Mouse (Mus musculus) liver, postnatal 0 days (tissue): ENCODE results near the gene Dlk2. TPM values are rescaled to one million over a fixed set of nuclear protein-coding genes. Genes with fewer than 3 reads are reported as not detected.

Experiments used
- ATAC-seq: fragments of 200-750 bp; cut with Nextera tagmentation; 2 replicates; pipeline ENCODE4 v1.8.0; 2017; ENCODE audit warnings: mild to moderate bottlenecking, moderate library complexity
- DNase-seq: peaks from one replicate; pipeline ENCODE4 v3.0.0-alpha.2; 2016
- H3K27ac ChIP-seq: fragments of 300-500 bp; sonication (generic); 2 replicates; pipeline ENCODE4 v1.5.1; 2014; ENCODE audit warnings: antibody characterized with exemption, moderate library complexity, mild to moderate bottlenecking, low read depth
- H3K27me3 ChIP-seq: fragments of 300-500 bp; sonication (generic); 2 replicates; pipeline ENCODE4 v1.6.1; 2014; ENCODE audit warnings: low read length, control low read depth, mixed read lengths; ENCODE audit not compliant: insufficient read depth
- H3K36me3 ChIP-seq: fragments of 300-500 bp; sonication (generic); replicated peaks from 2 replicates; pipeline ENCODE4 v1.6.1; 2014; ENCODE audit warnings: mild to moderate bottlenecking, control low read depth, low read length, moderate library complexity, mixed read lengths; ENCODE audit not compliant: insufficient read depth
- H3K4me1 ChIP-seq: fragments of 300-500 bp; sonication (generic); 2 replicates; pipeline ENCODE4 v1.6.1; 2014; ENCODE audit warnings: antibody characterized with exemption, mild to moderate bottlenecking, control low read depth; ENCODE audit not compliant: insufficient read depth
- H3K4me2 ChIP-seq: fragments of 300-500 bp; sonication (generic); 2 replicates; pipeline ENCODE4 v1.6.1; 2014; ENCODE audit warnings: low read depth, mild to moderate bottlenecking, low read length, moderate library complexity, mixed read lengths
- H3K4me3 ChIP-seq: fragments of 300-500 bp; sonication (generic); 2 replicates; pipeline ENCODE4 v1.5.1; 2014; ENCODE audit warnings: low read depth, low read length
- H3K9ac ChIP-seq: fragments of 300-500 bp; sonication (generic); replicated peaks from 2 replicates; pipeline ENCODE4 v1.6.1; 2014; ENCODE audit warnings: mild to moderate bottlenecking, moderate library complexity
- H3K9me3 ChIP-seq: fragments of 300-500 bp; sonication (generic); 2 replicates; pipeline ENCODE4 v1.6.1; 2016; ENCODE audit warnings: mild to moderate bottlenecking, control low read depth, low read length, mixed read lengths
- CTCF ChIP-seq: sonication (generic); IDR thresholded peaks from 2 replicates; pipeline ENCODE4 v1.5.1; 2016; ENCODE audit warnings: antibody characterized with exemption, low read depth
- EP300 ChIP-seq: IDR thresholded peaks from 2 replicates; pipeline ENCODE4 v1.6.1; 2016; ENCODE audit warnings: antibody characterized with exemption, low read depth, mild to moderate bottlenecking
- WGBS: fragments of 180-500 bp; shearing (Covaris S2); extraction: QIAGEN DNeasy Blood & Tissue Kit; methylation state at CpG from one replicate; pipeline ENCODE4 v1.1.7; 2014; ENCODE audit not compliant: insufficient replicate concordance; 5-methylcytosine and 5-hydroxymethylcytosine counted together
- polyA plus RNA-seq: library from polyadenylated mRNA; unstranded; fragments of >200 nt; fragmentation: Nextera tagmentation; extraction: Ambion mirVana; gene quantifications from 2 replicates; pipeline ENCODE4 v1.2.1, GENCODE M21; 2015

Gene Dlk2
- polyA plus RNA-seq, 1 experiment from 2014 or later, result not detected

GRCm38 (mm10) chr17:46327413-46327905 is 30.2 kb downstream of the Dlk2 start:
- Histone ChIP-seq H3K27ac (peak overlapping the region; percentile 81), H3K36me3 (no peaks in the 10 kb centered on the region), H3K27me3 (no peaks in the 10 kb centered on the region), H3K9me3 (no peaks in the 10 kb centered on the region), H3K4me1 (peaks cover 23% of the 10 kb centered on the region), H3K9ac (peak overlapping the region; percentile 79), H3K4me3 (peak overlapping the region; percentile 71), H3K4me2 (peak overlapping the region; percentile 98)
- DNase-seq, result no peak
- ATAC-seq, result peak; percentile 43
- TF ChIP-seq CTCF (no peak), EP300 (no peak)
- WGBS, result 4% methylated on average over 27 of the region's 27 CpGs

GRCm38 (mm10) chr17:46327906-46328534 is 30.8 kb downstream of the Dlk2 start, which contains the start of gene Abcc10:
TSS of gene Abcc10 (minus strand) at chr17:46328352.
- Histone ChIP-seq H3K4me1 (peaks cover 23% of the 10 kb centered on the region), H3K9ac (peak within 1 kb of the TSS; percentile 79), H3K4me2 (peak within 1 kb of the TSS; percentile 98), H3K36me3 (no peaks in the 10 kb centered on the region), H3K27me3 (no peaks in the 10 kb centered on the region), H3K9me3 (no peaks in the 10 kb centered on the region), H3K4me3 (peak within 1 kb of the TSS; percentile 71), H3K27ac (peak within 1 kb of the TSS; percentile 81)
- under 1% methylated on average over 40 of the region's 40 CpGs for WGBS
- TF ChIP-seq CTCF (peak; percentile 49), EP300 (peak; percentile 45; the same call in 1 of the 2 replicates)
- ATAC-seq (peak; percentile 99), DNase-seq (peak; percentile 98)

GRCm38 (mm10) chr17:46328723-46329122 is 31.5 kb downstream of the Dlk2 start:
- H3K27ac ChIP-seq, result peak overlapping the region; percentile 81
- no peaks in the 10 kb centered on the region for H3K27me3 ChIP-seq
- DNase-seq (no peak), ATAC-seq (no peak)
- H3K9ac ChIP-seq, result no peak overlapping the region
- H3K4me1 ChIP-seq, result peaks cover 23% of the 10 kb centered on the region
- no peak for TF ChIP-seq EP300
- TF ChIP-seq CTCF, result no peak
- 66% methylated on average over 6 of the region's 6 CpGs for WGBS
- H3K36me3 ChIP-seq, result no peaks in the 10 kb centered on the region
- peak overlapping the region; percentile 98 for H3K4me2 ChIP-seq
- no peak overlapping the region for H3K4me3 ChIP-seq
- H3K9me3 ChIP-seq, result no peaks in the 10 kb centered on the region

GRCm38 (mm10) chr17:46336475-46336874 is 39.3 kb downstream of the Dlk2 start:
- DNase-seq (no peak), ATAC-seq (no peak)
- Histone ChIP-seq H3K9me3 (no peaks in the 10 kb centered on the region), H3K4me2 (no peak overlapping the region), H3K36me3 (no peaks in the 10 kb centered on the region), H3K4me3 (no peak overlapping the region), H3K9ac (no peak overlapping the region), H3K27ac (no peak overlapping the region), H3K27me3 (no peaks in the 10 kb centered on the region), H3K4me1 (no peaks in the 10 kb centered on the region)
- 27% methylated on average over 5 of the region's 5 CpGs for WGBS
- TF ChIP-seq CTCF (peak; percentile 62), EP300 (no peak)

- 28% methylated on average over 7 of the region's 7 CpGs for WGBS
- H3K4me1 ChIP-seq, result no peaks in the 10 kb centered on the region
- no peak overlapping the region for H3K4me2 ChIP-seq
- no peak overlapping the region for H3K4me3 ChIP-seq
- no peaks in the 10 kb centered on the region for H3K27me3 ChIP-seq
- peak; percentile 38; the same call in 1 of the 2 replicates for ATAC-seq
- H3K9me3 ChIP-seq, result peaks cover 10% of the 10 kb centered on the region
- no peak overlapping the region for H3K9ac ChIP-seq
- H3K36me3 ChIP-seq, result no peaks in the 10 kb centered on the region
- no peak overlapping the region for H3K27ac ChIP-seq
- TF ChIP-seq EP300, result no peak
- TF ChIP-seq CTCF, result no peak
- no peak for DNase-seq
These were observed 44.0 kb downstream of the Dlk2 start for GRCm38 (mm10) chr17:46341208-46341607.

- 80% methylated on average over 8 of the region's 8 CpGs for WGBS
- Histone ChIP-seq H3K4me2 (no peak overlapping the region), H3K4me3 (no peak overlapping the region), H3K9me3 (peaks cover 16% of the 10 kb centered on the region), H3K27ac (no peak overlapping the region), H3K9ac (no peak overlapping the region), H3K27me3 (no peaks in the 10 kb centered on the region), H3K36me3 (no peaks in the 10 kb centered on the region), H3K4me1 (no peaks in the 10 kb centered on the region)
- DNase-seq (no peak), ATAC-seq (no peak)
- TF ChIP-seq EP300, result no peak
- no peak for TF ChIP-seq CTCF
These were observed 53.9 kb downstream of the Dlk2 start for GRCm38 (mm10) chr17:46351026-46351700.

Other genes starting within 250 kb of the Dlk2 start
- 52.0 and 55.6 TPM in 2 replicates for gene Mrps18a, start 186.4 kb upstream of the Dlk2 start, polyA plus RNA-seq
- gene Rsph9, start 153.2 kb upstream of the Dlk2 start, polyA plus RNA-seq, result 1.7 and 1.8 TPM in 2 replicates
- gene Mad2l1bp, start 143.9 kb upstream of the Dlk2 start, polyA plus RNA-seq, result 25.0 and 25.3 TPM in 2 replicates
- 23.4 and 27.5 TPM in 2 replicates for gene Gtpbp2, start 136.4 kb upstream of the Dlk2 start, polyA plus RNA-seq
- gene Polh, start 94.8 kb upstream of the Dlk2 start, polyA plus RNA-seq, result 6.9 and 8.9 TPM in 2 replicates
- 7.4 and 8.7 TPM in 2 replicates for gene Xpo5, start 94.6 kb upstream of the Dlk2 start, polyA plus RNA-seq
- gene Polr1c, start 49.4 kb upstream of the Dlk2 start, polyA plus RNA-seq, result 23.9 and 24.8 TPM in 2 replicates
- 62.6 and 68.7 TPM in 2 replicates for gene Yipf3, start 49.3 kb upstream of the Dlk2 start, polyA plus RNA-seq
- gene Lrrc73, start 43.9 kb upstream of the Dlk2 start, polyA plus RNA-seq, result 0.12 TPM in 1 of 2 replicates, not detected in the other
- 5.6 and 6.2 TPM in 2 replicates for gene Tjap1, start 14.4 kb upstream of the Dlk2 start, polyA plus RNA-seq
- gene Abcc10, start 30.9 kb downstream of the Dlk2 start, polyA plus RNA-seq, result 1.5 TPM in 2 replicates
- gene Zfp318, start 86.3 kb downstream of the Dlk2 start, polyA plus RNA-seq, result 1.6 and 2.2 TPM in 2 replicates
- gene Crip3, start 131.5 kb downstream of the Dlk2 start, polyA plus RNA-seq, result not detected in 2 replicates
- 0.18 and 0.34 TPM in 2 replicates for gene Slc22a7, start 141.0 kb downstream of the Dlk2 start, polyA plus RNA-seq
- gene Ttbk1, start 190.3 kb downstream of the Dlk2 start, polyA plus RNA-seq, result not detected in 2 replicates
- gene Dnph1, start 199.3 kb downstream of the Dlk2 start, polyA plus RNA-seq, result 7.4 and 8.6 TPM in 2 replicates
- gene Cul9, start 249.0 kb downstream of the Dlk2 start, polyA plus RNA-seq, result 1.0 and 1.3 TPM in 2 replicates